Mouse (Mus musculus): ENCODE measurements around the gene Zswim3. TPM values are rescaled to one million over a fixed set of nuclear protein-coding genes. Genes with fewer than 3 reads are reported as not detected.

The Zswim3 gene
- total RNA-seq, 1 experiment = 7.0 TPM

- in situ Hi-C loops (cut with MboI; ENCODE audit: low sequenced_read_pairs in 2 of 2, unreplicated experiment in 2 of 2) = no loop called here
- Histone ChIP-seq H3K36me3 (ENCODE audit: control insufficient read depth, insufficient read depth, low read length, poor library complexity, severe bottlenecking) (peaks cover 7% of the 10 kb centered on the region; the same call in 1 of the 2 replicates), H3K4me1 (ENCODE audit: control insufficient read depth in 2 of 2, insufficient read depth in 2 of 2, low read length in 2 of 2, poor library complexity in 1 of 2) (peaks cover 0 to 10% of the 10 kb centered on the region in 2 experiments; a peak in 2 of 4 replicates), H3K27ac (ENCODE audit: insufficient read depth, low read depth, low read length, poor library complexity, severe bottlenecking) (no peak overlapping the region), H3K4me3 (ENCODE audit: insufficient read depth in 1 of 2, low read depth in 1 of 2, low read length in 2 of 2, poor library complexity in 1 of 2, severe bottlenecking in 1 of 2) (peak overlapping the region; percentile 91 to 97; a peak in 3 of 4 replicates), H3K9me3 (ENCODE audit: control insufficient read depth, insufficient read depth, low read depth, low read length) (no peaks in the 10 kb centered on the region), H3K9ac (ENCODE audit: insufficient read depth, low read depth, low read length, poor library complexity, severe bottlenecking) (peak overlapping the region; percentile 57; the same call in 1 of the 2 replicates)
- DNase-seq (ENCODE audit: low read depth, low spot score) = no peak
- TF ChIP-seq CHD2 (IDR thresholded peaks at IDR 0.05; ENCODE audit: low read depth, low read length) (no peak), ZC3H11A (IDR thresholded peaks at IDR 0.05; ENCODE audit: borderline replicate concordance, low read depth, low read length) (no peak), ZNF384 (IDR thresholded peaks at IDR 0.05; ENCODE audit: low read depth, low read length) (no peak), HCFC1 (IDR thresholded peaks at IDR 0.05; ENCODE audit: borderline replicate concordance, insufficient read depth, low read length) (no peak), MAFK (IDR thresholded peaks at IDR 0.05; ENCODE audit: insufficient read depth, low read depth, low read length) (no peak)
Measured at GRCm38 (mm10) chr2:164803201-164803920, 1.5 kb upstream of the Zswim3 start.

GRCm38 (mm10) chr2:164803921-164804313 lies 981 bp upstream of the Zswim3 start:
- Histone ChIP-seq H3K27ac (ENCODE audit: insufficient read depth, low read depth, low read length, poor library complexity, severe bottlenecking) (no peak overlapping the region), H3K9me3 (ENCODE audit: control insufficient read depth, insufficient read depth, low read depth, low read length) (no peaks in the 10 kb centered on the region), H3K4me3 (ENCODE audit: insufficient read depth in 1 of 2, low read depth in 1 of 2, low read length in 2 of 2, poor library complexity in 1 of 2, severe bottlenecking in 1 of 2) (peak overlapping the region; percentile 91 to 97), H3K4me1 (ENCODE audit: control insufficient read depth in 2 of 2, insufficient read depth in 2 of 2, low read length in 2 of 2, poor library complexity in 1 of 2) (peaks cover 0 to 10% of the 10 kb centered on the region in 2 experiments; a peak in 2 of 4 replicates), H3K9ac (ENCODE audit: insufficient read depth, low read depth, low read length, poor library complexity, severe bottlenecking) (peak overlapping the region; percentile 92; the same call in 1 of the 2 replicates), H3K36me3 (ENCODE audit: control insufficient read depth, insufficient read depth, low read length, poor library complexity, severe bottlenecking) (peaks cover 11% of the 10 kb centered on the region; the same call in 1 of the 2 replicates)
- TF ChIP-seq CHD2 (IDR thresholded peaks at IDR 0.05; ENCODE audit: low read depth, low read length) = no peak
- TF ChIP-seq ZNF384 (IDR thresholded peaks at IDR 0.05; ENCODE audit: low read depth, low read length) = no peak
- DNase-seq (ENCODE audit: low read depth, low spot score) = no peak
- in situ Hi-C loops (cut with MboI; ENCODE audit: low sequenced_read_pairs in 2 of 2, unreplicated experiment in 2 of 2) = no loop called here

GRCm38 (mm10) chr2:164805332-164805718 lies 427 bp downstream of the Zswim3 start:
- DNase-seq (ENCODE audit: low read depth, low spot score) = no peak
- TF ChIP-seq MAFK (IDR thresholded peaks at IDR 0.05; ENCODE audit: insufficient read depth, low read depth, low read length) (no peak), ZNF384 (IDR thresholded peaks at IDR 0.05; ENCODE audit: low read depth, low read length) (no peak), HCFC1 (IDR thresholded peaks at IDR 0.05; ENCODE audit: borderline replicate concordance, insufficient read depth, low read length) (no peak), CHD2 (IDR thresholded peaks at IDR 0.05; ENCODE audit: low read depth, low read length) (no peak), ZC3H11A (IDR thresholded peaks at IDR 0.05; ENCODE audit: borderline replicate concordance, low read depth, low read length) (no peak)
- in situ Hi-C loops (cut with MboI; ENCODE audit: low sequenced_read_pairs in 2 of 2, unreplicated experiment in 2 of 2) = no loop called here
- Histone ChIP-seq H3K4me3 (ENCODE audit: insufficient read depth in 1 of 2, low read depth in 1 of 2, low read length in 2 of 2, poor library complexity in 1 of 2, severe bottlenecking in 1 of 2) (peak overlapping the region; percentile 75 to 78), H3K9me3 (ENCODE audit: control insufficient read depth, insufficient read depth, low read depth, low read length) (no peaks in the 10 kb centered on the region), H3K27ac (ENCODE audit: insufficient read depth, low read depth, low read length, poor library complexity, severe bottlenecking) (peak overlapping the region; percentile 69), H3K9ac (ENCODE audit: insufficient read depth, low read depth, low read length, poor library complexity, severe bottlenecking) (peak overlapping the region; percentile 75), H3K36me3 (ENCODE audit: control insufficient read depth, insufficient read depth, low read length, poor library complexity, severe bottlenecking) (peaks cover 9% of the 10 kb centered on the region; the same call in 1 of the 2 replicates), H3K4me1 (ENCODE audit: control insufficient read depth in 2 of 2, insufficient read depth in 2 of 2, low read length in 2 of 2, poor library complexity in 1 of 2) (peaks cover 0 to 11% of the 10 kb centered on the region in 2 experiments; a peak in 2 of 4 replicates)

GRCm38 (mm10) chr2:164806614-164807013 lies 1.7 kb downstream of the Zswim3 start:
- H3K4me3 ChIP-seq (ENCODE audit: insufficient read depth in 1 of 2, low read depth in 1 of 2, low read length in 2 of 2, poor library complexity in 1 of 2, severe bottlenecking in 1 of 2) = no peak overlapping the region; a peak in 1 of 4 replicates
- in situ Hi-C loops (cut with MboI; ENCODE audit: low sequenced_read_pairs in 2 of 2, unreplicated experiment in 2 of 2) = no loop called here
- TF ChIP-seq ZNF384 (IDR thresholded peaks at IDR 0.05; ENCODE audit: low read depth, low read length) (no peak), ZC3H11A (IDR thresholded peaks at IDR 0.05; ENCODE audit: borderline replicate concordance, low read depth, low read length) (no peak), CHD2 (IDR thresholded peaks at IDR 0.05; ENCODE audit: low read depth, low read length) (no peak), MAFK (IDR thresholded peaks at IDR 0.05; ENCODE audit: insufficient read depth, low read depth, low read length) (no peak), HCFC1 (IDR thresholded peaks at IDR 0.05; ENCODE audit: borderline replicate concordance, insufficient read depth, low read length) (no peak)
- H3K36me3 ChIP-seq (ENCODE audit: control insufficient read depth, insufficient read depth, low read length, poor library complexity, severe bottlenecking) = peaks cover 9% of the 10 kb centered on the region; the same call in 1 of the 2 replicates
- peaks cover 0 to 11% of the 10 kb centered on the region in 2 experiments; a peak in 2 of 4 replicates for H3K4me1 ChIP-seq (ENCODE audit: control insufficient read depth in 2 of 2, insufficient read depth in 2 of 2, low read length in 2 of 2, poor library complexity in 1 of 2)
- H3K9ac ChIP-seq (ENCODE audit: insufficient read depth, low read depth, low read length, poor library complexity, severe bottlenecking) = no peak overlapping the region
- no peaks in the 10 kb centered on the region for H3K9me3 ChIP-seq (ENCODE audit: control insufficient read depth, insufficient read depth, low read depth, low read length)
- DNase-seq (ENCODE audit: low read depth, low spot score) = no peak
- H3K27ac ChIP-seq (ENCODE audit: insufficient read depth, low read depth, low read length, poor library complexity, severe bottlenecking) = no peak overlapping the region
